Mouse (Mus musculus) bone marrow, adult 2 months (tissue): ENCODE data around the gene Arhgap29.

ENCODE experiments used
- CTCF ChIP-seq: fragments of 200-500 bp; IDR thresholded peaks from 2 replicates; pipeline ENCODE4 v1.5.1; 2011; ENCODE audit warnings: low read length, control low read depth; ENCODE audit not compliant: control insufficient read depth, insufficient read depth
- POLR2A ChIP-seq: fragments of 200-500 bp; IDR thresholded peaks from 2 replicates; pipeline ENCODE4 v1.6.1; 2011; ENCODE audit warnings: low read depth, mild to moderate bottlenecking, control low read depth, low read length, borderline replicate concordance; ENCODE audit not compliant: control insufficient read depth

GRCm38 (mm10) chr3:122047921-122048861, 95.8 kb downstream of the Arhgap29 start:
- no peak for TF ChIP-seq CTCF
- no peak for TF ChIP-seq POLR2A
